Mouse (Mus musculus) heart, embryonic 14.5 days (tissue): ENCODE data around the gene Hacd2. TPM values are rescaled to one million over a fixed set of nuclear protein-coding genes. Genes with fewer than 3 reads are reported as not detected.

ENCODE experiments used
- ATAC-seq: fragments of 200-750 bp; cut with Nextera tagmentation; 2 replicates; pipeline ENCODE4 v1.8.0; 2017; ENCODE audit warnings: low read depth, moderate TSS enrichment; ENCODE audit not compliant: insufficient number of reproducible peaks, insufficient read depth, low FRiP score
- H3K27ac ChIP-seq, 2 experiments: fragments of 200-500 bp in 1 of 2; fragments of 300-500 bp in 1 of 2; sonication (generic) in 1 of 2; replicated peaks in 1 of 2; 2 replicates each; pipeline ENCODE4 v1.5.1; 2012 to 2014; ENCODE audit warnings: low read depth in 2 of 2, low read length in 2 of 2, control low read depth in 1 of 2, mild to moderate bottlenecking in 1 of 2, mixed read lengths in 1 of 2; ENCODE audit not compliant: control insufficient read depth in 1 of 2, insufficient read depth in 1 of 2
- H3K27me3 ChIP-seq: fragments of 300-500 bp; sonication (generic); 2 replicates; pipeline ENCODE4 v1.6.1; 2014; ENCODE audit warnings: mild to moderate bottlenecking, low read length, control low read depth; ENCODE audit not compliant: control insufficient read depth, insufficient read depth
- H3K36me3 ChIP-seq: fragments of 300-500 bp; sonication (generic); 2 replicates; pipeline ENCODE4 v1.6.1; 2014; ENCODE audit warnings: mild to moderate bottlenecking, control low read depth, low read length, mixed read lengths; ENCODE audit not compliant: control insufficient read depth, insufficient read depth
- H3K4me1 ChIP-seq, 2 experiments: fragments of 200-500 bp in 1 of 2; fragments of 300-500 bp in 1 of 2; sonication (generic) in 1 of 2; 2 replicates each; pipeline ENCODE4 v1.6.1; 2012 to 2014; ENCODE audit warnings: low read length in 2 of 2, control low read depth in 1 of 2, mixed read lengths in 1 of 2; ENCODE audit not compliant: control insufficient read depth in 2 of 2, insufficient read depth in 2 of 2
- H3K4me2 ChIP-seq: fragments of 300-500 bp; sonication (generic); 2 replicates; pipeline ENCODE4 v1.6.1; 2014; ENCODE audit warnings: mild to moderate bottlenecking, low read length
- H3K4me3 ChIP-seq, 2 experiments: fragments of 200-500 bp in 1 of 2; fragments of 300-500 bp in 1 of 2; sonication (generic) in 1 of 2; 2 replicates each; pipeline ENCODE4 v1.5.1; 2012 to 2014; ENCODE audit warnings: low read length in 2 of 2, mild to moderate bottlenecking in 2 of 2, control low read depth in 1 of 2, low read depth in 1 of 2, moderate library complexity in 1 of 2; ENCODE audit not compliant: control insufficient read depth in 1 of 2, insufficient read depth in 1 of 2
- H3K9ac ChIP-seq: fragments of 300-500 bp; sonication (generic); 2 replicates; pipeline ENCODE4 v1.6.1; 2014; ENCODE audit warnings: mild to moderate bottlenecking, low read length
- H3K9me3 ChIP-seq: fragments of 300-500 bp; sonication (generic); 2 replicates; pipeline ENCODE4 v1.6.1; 2016; ENCODE audit warnings: low read length, control low read depth; ENCODE audit not compliant: control insufficient read depth
- WGBS: fragments of 180-500 bp; shearing (Covaris S2); extraction: QIAGEN DNeasy Blood & Tissue Kit; methylation state at CpG from one replicate; pipeline ENCODE4 v1.1.7; 2014; 5-methylcytosine and 5-hydroxymethylcytosine counted together
- polyA plus RNA-seq: library from polyadenylated mRNA; unstranded; fragments of >200 nt; fragmentation: Nextera tagmentation; extraction: Ambion mirVana; gene quantifications from 2 replicates; pipeline ENCODE4 v1.2.1, GENCODE M21; 2014

The Hacd2 gene
- polyA plus RNA-seq, 1 experiment from 2014 or later, result 32.9 TPM

GRCm38 (mm10) chr16:35117436-35117835 lies 95.2 kb downstream of the Hacd2 start:
- H3K4me2 ChIP-seq, result no peak overlapping the region
- no peak overlapping the region for H3K27ac ChIP-seq
- H3K4me1 ChIP-seq, result peaks cover 11 to 15% of the 10 kb centered on the region in 2 experiments
- H3K4me3 ChIP-seq, result no peak overlapping the region
- ATAC-seq, result no peak; the same call in 1 of the 2 replicates
- no peak overlapping the region for H3K9ac ChIP-seq
- 33% methylated on average over 7 of the region's 7 CpGs for WGBS
- peaks cover 6% of the 10 kb centered on the region; the same call in 1 of the 2 replicates for H3K9me3 ChIP-seq
- H3K27me3 ChIP-seq, result no peaks in the 10 kb centered on the region
- H3K36me3 ChIP-seq, result no peaks in the 10 kb centered on the region

GRCm38 (mm10) chr16:35120603-35121002 lies 98.4 kb downstream of the Hacd2 start:
- no peaks in the 10 kb centered on the region for H3K27me3 ChIP-seq
- no peak overlapping the region for H3K4me2 ChIP-seq
- H3K9me3 ChIP-seq, result peaks cover 6% of the 10 kb centered on the region; the same call in 1 of the 2 replicates
- no peak overlapping the region for H3K4me3 ChIP-seq
- H3K9ac ChIP-seq, result no peak overlapping the region
- H3K4me1 ChIP-seq, result peaks cover 13 to 15% of the 10 kb centered on the region in 2 experiments
- no peaks in the 10 kb centered on the region for H3K36me3 ChIP-seq
- 37% methylated on average over 4 of the region's 4 CpGs for WGBS
- no peak for ATAC-seq
- no peak overlapping the region for H3K27ac ChIP-seq

- no peak for ATAC-seq
- H3K9me3 ChIP-seq, result no peaks in the 10 kb centered on the region
Measured at GRCm38 (mm10) chr16:35127270-35127669, 105.0 kb downstream of the Hacd2 start.

GRCm38 (mm10) chr16:35130172-35130571 lies 107.9 kb downstream of the Hacd2 start:
- Histone ChIP-seq H3K4me1 (peaks cover 4 to 6% of the 10 kb centered on the region in 2 experiments; a peak in 3 of 4 replicates), H3K4me2 (no peak overlapping the region), H3K36me3 (no peaks in the 10 kb centered on the region), H3K9ac (no peak overlapping the region), H3K4me3 (no peak overlapping the region), H3K9me3 (no peaks in the 10 kb centered on the region), H3K27ac (no peak overlapping the region), H3K27me3 (no peaks in the 10 kb centered on the region)
- 53% methylated on average over 3 of the region's 3 CpGs for WGBS
- no peak for ATAC-seq

More at GRCm38 (mm10) chr16:35127270-35127669, 105.0 kb downstream of the Hacd2 start:
- no peaks in the 10 kb centered on the region for H3K36me3 ChIP-seq
- no peak overlapping the region for H3K4me3 ChIP-seq
- peaks cover 4 to 8% of the 10 kb centered on the region in 2 experiments; a peak in 3 of 4 replicates for H3K4me1 ChIP-seq
- H3K27me3 ChIP-seq, result no peaks in the 10 kb centered on the region
- no peak overlapping the region for H3K27ac ChIP-seq
- no peak overlapping the region for H3K9ac ChIP-seq
- 89% methylated on average over 5 of the region's 5 CpGs for WGBS
- no peak overlapping the region for H3K4me2 ChIP-seq

- Histone ChIP-seq H3K4me3 (no peak overlapping the region), H3K36me3 (no peaks in the 10 kb centered on the region), H3K27me3 (no peaks in the 10 kb centered on the region), H3K9ac (no peak overlapping the region), H3K9me3 (no peaks in the 10 kb centered on the region), H3K4me1 (peaks cover 9 to 11% of the 10 kb centered on the region in 2 experiments), H3K27ac (no peak overlapping the region), H3K4me2 (no peak overlapping the region)
- ATAC-seq, result no peak
- 83% methylated on average over 6 of the region's 6 CpGs for WGBS
Measured at GRCm38 (mm10) chr16:35139416-35139815, 117.2 kb downstream of the Hacd2 start.

GRCm38 (mm10) chr16:35139873-35140619 lies 117.8 kb downstream of the Hacd2 start:
- H3K27ac ChIP-seq, result peak overlapping the region; percentile 4 to 10; a peak in 1 of 4 replicates
- peak overlapping the region; percentile 22 for H3K4me2 ChIP-seq
- H3K4me1 ChIP-seq, result peaks cover 9 to 11% of the 10 kb centered on the region in 2 experiments
- H3K36me3 ChIP-seq, result no peaks in the 10 kb centered on the region
- no peak overlapping the region for H3K4me3 ChIP-seq
- 19% methylated on average over 11 of the region's 11 CpGs for WGBS
- H3K9me3 ChIP-seq, result no peaks in the 10 kb centered on the region
- ATAC-seq, result 0 out of 2 replicates have a peak, but pooled peaks have one; percentile 64
- 0 out of 2 replicates have a peak overlapping the region, but pooled peaks have one; percentile 17 for H3K9ac ChIP-seq
- H3K27me3 ChIP-seq, result no peaks in the 10 kb centered on the region

- Histone ChIP-seq H3K9me3 (no peaks in the 10 kb centered on the region), H3K36me3 (no peaks in the 10 kb centered on the region), H3K27ac (0 out of 4 replicates have a peak overlapping the region, but pooled peaks of 1 of the 2 experiments have one; percentile 4), H3K4me2 (peak overlapping the region; percentile 22), H3K9ac (0 out of 2 replicates have a peak overlapping the region, but pooled peaks have one; percentile 17), H3K4me1 (peaks cover 9 to 11% of the 10 kb centered on the region in 2 experiments), H3K4me3 (no peak overlapping the region), H3K27me3 (no peaks in the 10 kb centered on the region)
- ATAC-seq, result no peak
- 35% methylated on average over 7 of the region's 9 CpGs for WGBS
Measured at GRCm38 (mm10) chr16:35140620-35140975, 118.4 kb downstream of the Hacd2 start.
